In the genomic region with DNA sequence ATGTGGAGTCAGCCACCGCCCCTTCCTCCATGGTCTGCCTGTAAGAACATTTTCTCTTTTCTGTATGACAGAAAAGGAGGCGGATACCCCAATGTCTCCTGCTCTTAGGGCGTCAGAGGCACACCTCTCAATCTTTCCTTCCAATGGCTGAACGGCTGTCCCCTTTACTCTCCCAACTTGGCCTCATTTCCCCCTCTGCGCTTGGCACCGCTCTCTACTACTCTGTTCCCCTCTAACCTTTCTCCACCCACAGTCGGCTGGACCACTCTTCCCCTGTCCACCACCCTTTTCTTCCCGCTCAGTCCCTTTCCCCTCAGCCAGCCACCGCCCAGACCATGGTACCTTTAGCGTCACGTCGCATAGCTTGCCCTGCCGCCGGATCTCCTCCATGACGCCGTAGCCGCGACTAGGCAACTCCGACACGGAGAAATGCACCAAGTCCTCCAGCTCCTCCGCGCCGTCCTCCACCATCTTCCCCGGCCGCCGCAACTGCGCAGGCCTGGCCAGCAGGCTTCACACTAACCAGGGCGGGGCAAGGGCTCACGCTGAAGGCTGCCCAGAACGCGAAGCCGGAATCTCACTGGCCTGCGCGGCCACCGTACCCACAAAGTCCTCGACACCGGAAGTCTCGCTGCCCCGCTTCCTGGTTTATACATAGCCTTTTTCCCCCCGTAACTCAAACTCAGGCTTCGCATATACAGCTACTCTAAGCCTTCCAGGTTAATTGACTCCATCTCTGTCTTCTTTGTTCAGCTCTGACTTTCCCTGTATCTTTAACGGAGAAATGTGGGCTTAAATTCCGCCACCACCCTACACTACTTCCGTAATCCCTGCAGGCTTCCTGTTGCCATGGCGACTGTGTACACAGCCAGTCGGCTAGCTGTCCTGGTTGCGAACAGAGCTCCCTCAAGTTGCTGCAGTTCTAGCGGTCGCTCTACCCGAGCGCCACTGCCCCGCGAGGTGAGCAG, we compare ENCODE assay signal across 8 mouse cellular contexts. TPM values are rescaled to one million over a fixed set of nuclear protein-coding genes. Genes with fewer than 3 reads are reported as not detected.
DNase-seq lines count a peak whose midpoint lies in the region; ATAC-seq lines count a peak whose summit lies in the region.

A gene (minus strand): TSS at position 571 of the 968 bp plus-strand sequence.
A gene (plus strand): TSS at position 835 of the 968 bp plus-strand sequence.

- H3K36me3 ChIP-seq in lung, embryonic 16.5 days (ENCODE audit: control insufficient read depth, insufficient read depth, low read length), result no peaks in the 10 kb centered on the region; the same call in 1 of the 2 replicates

- H3K9me3 ChIP-seq in lung, embryonic 16.5 days (ENCODE audit: control insufficient read depth, low read length), result no peaks in the 10 kb centered on the region

- peak within 1 kb of the TSS; percentile 87 for H3K4me2 ChIP-seq in lung, embryonic 16.5 days (ENCODE audit: low read depth, low read length)

- peak; percentile 91 to 93 for ATAC-seq in hematopoietic stem cell, adult 5-6 weeks (replicated peaks in 1 of 2; ENCODE audit: insufficient read depth in 1 of 2, low FRiP score in 2 of 2, low TSS enrichment in 1 of 2, low read depth in 1 of 2, poor library complexity in 2 of 2, severe bottlenecking in 2 of 2)
- ATAC-seq in lung, embryonic 16.5 days (ENCODE audit: low read depth), result peak; percentile 99

- peak; percentile 90 for DNase-seq in MEL-GATA-1-ER (ENCODE audit: extremely low read depth, low read depth)
- DNase-seq in cerebellum, adult 8-10 months, result peak; percentile 98
- DNase-seq in forelimb bud, embryonic 11.5 days (ENCODE audit: low read depth, low spot score), result peak; percentile 96
- DNase-seq in layer of hippocampus, adult 9-10 months (ENCODE audit: low spot score), result peak; percentile 98
- peak; percentile 92 for DNase-seq in ovary, postnatal 10 days (ENCODE audit: low spot score)
- peak; percentile 86 to 87 for DNase-seq in thymus, postnatal 10 days (ENCODE audit: low spot score in 2 of 2)

- H3K4me1 ChIP-seq in lung, embryonic 16.5 days (replicated peaks; ENCODE audit: control insufficient read depth, insufficient read depth, low read length), result peaks cover 13% of the 10 kb centered on the region

- H3K9ac ChIP-seq in lung, embryonic 16.5 days (ENCODE audit: low read length), result peak within 1 kb of the TSS; percentile 87

- H3K4me3 ChIP-seq in lung, embryonic 16.5 days (ENCODE audit: low read length), result peak within 1 kb of the TSS; percentile 85

- WGBS in lung, embryonic 16.5 days, result under 1% methylated on average over 53 of the region's 53 CpGs

- H3K27me3 ChIP-seq in lung, embryonic 16.5 days (ENCODE audit: control insufficient read depth, insufficient read depth, low read depth, low read length), result no peaks in the 10 kb centered on the region

- H3K27ac ChIP-seq in lung, embryonic 16.5 days (ENCODE audit: low read length), result peak within 1 kb of the TSS; percentile 87

RNA-seq across cellular contexts. Expression of the first gene that starts in this region (rescaled TPM):
- total RNA-seq in hematopoietic stem cell, adult 5-6 weeks (2017), result 12.6 and 15.4 TPM in 2 replicates
- polyA plus RNA-seq in lung, embryonic 16.5 days (2015; fragmentation: Nextera tagmentation; extraction: Ambion mirVana), result 8.5 and 10.8 TPM in 2 replicates

RNA-seq across cellular contexts. Expression of the second gene that starts in this region (rescaled TPM):
- total RNA-seq in hematopoietic stem cell, adult 5-6 weeks (2017), result 2.0 and 2.1 TPM in 2 replicates
- 2.5 and 3.4 TPM in 2 replicates for polyA plus RNA-seq in lung, embryonic 16.5 days (2015; fragmentation: Nextera tagmentation; extraction: Ambion mirVana)

Comparison
In these comparisons a context has a peak if more than half of its experiments do, and no peak if none do; other contexts are left out.
1. Peak in every context shown above with its lines: DNase-seq, ATAC-seq, H3K4me3 ChIP-seq and H3K27ac ChIP-seq.